Mouse (Mus musculus): ENCODE results near the gene Syn3. TPM values are rescaled to one million over a fixed set of nuclear protein-coding genes. Genes with fewer than 3 reads are reported as not detected.

The Syn3 gene
- polyA plus RNA-seq, 1 experiment from 2014 or later = 2.6 TPM

DNA sequence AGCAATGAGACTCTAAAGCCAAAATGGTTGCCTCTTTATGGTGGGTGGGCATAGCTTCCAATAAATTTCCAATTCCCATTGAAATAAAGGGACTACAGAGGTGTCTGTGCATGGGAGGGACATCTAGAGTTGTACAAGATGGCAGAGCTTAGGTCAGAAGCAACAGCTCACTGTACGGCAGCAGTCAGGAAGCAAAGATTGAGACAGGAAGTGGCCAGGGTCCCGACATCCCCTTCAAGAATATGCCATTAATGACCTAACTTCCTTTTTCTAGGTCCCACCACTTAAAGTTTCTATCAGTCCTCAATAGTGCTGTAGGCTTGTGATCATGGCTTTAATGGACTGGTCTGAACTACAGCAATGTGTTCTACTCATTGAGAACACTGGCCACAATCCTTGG is 330.6 kb downstream of the Syn3 start:
- H3K36me3 ChIP-seq = no peaks in the 10 kb centered on the region
- no peak overlapping the region for H3K4me3 ChIP-seq (replicated peaks)
- no peak for ATAC-seq (ENCODE audit: insufficient number of reproducible peaks, low FRiP score, low TSS enrichment, low read depth)
- no peaks in the 10 kb centered on the region for H3K27me3 ChIP-seq
- no peak overlapping the region for H3K27ac ChIP-seq (replicated peaks)
- H3K9ac ChIP-seq = no peak overlapping the region
- no peak overlapping the region for H3K4me2 ChIP-seq (replicated peaks)
- WGBS = 96% methylated on average over 2 of the region's 2 CpGs
- H3K9me3 ChIP-seq (replicated peaks) = no peaks in the 10 kb centered on the region
- H3K4me1 ChIP-seq = peaks cover 10% of the 10 kb centered on the region

DNA sequence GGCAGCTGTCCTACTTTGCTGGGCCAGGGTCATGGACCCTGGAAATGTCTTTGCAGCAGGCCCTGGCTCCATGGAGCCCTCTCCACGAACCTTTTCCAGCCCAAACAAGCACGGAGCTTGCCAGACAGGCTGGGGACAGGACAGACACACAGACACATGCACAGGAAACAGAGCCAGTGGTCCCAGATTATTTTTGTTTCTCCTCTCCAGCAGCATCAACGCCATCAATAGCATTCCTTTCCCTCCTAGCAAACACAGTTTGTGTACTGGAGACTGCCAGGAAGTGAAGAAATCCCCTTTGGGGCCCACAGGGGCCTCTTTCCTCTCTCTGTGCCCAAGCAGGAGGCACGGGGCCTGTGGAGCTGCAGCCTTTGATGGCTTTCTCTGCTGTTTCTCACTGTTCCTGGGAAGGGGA is 331.8 kb downstream of the Syn3 start:
- H3K4me3 ChIP-seq (replicated peaks) = no peak overlapping the region
- H3K36me3 ChIP-seq = no peaks in the 10 kb centered on the region
- WGBS = 4% methylated on average over 4 of the region's 4 CpGs
- no peak overlapping the region for H3K4me2 ChIP-seq (replicated peaks)
- ATAC-seq (ENCODE audit: insufficient number of reproducible peaks, low FRiP score, low TSS enrichment, low read depth) = no peak
- H3K27me3 ChIP-seq = no peaks in the 10 kb centered on the region
- no peaks in the 10 kb centered on the region for H3K9me3 ChIP-seq (replicated peaks)
- H3K27ac ChIP-seq (replicated peaks) = peak overlapping the region; percentile 45
- H3K9ac ChIP-seq = no peak overlapping the region
- peaks cover 10% of the 10 kb centered on the region for H3K4me1 ChIP-seq

DNA sequence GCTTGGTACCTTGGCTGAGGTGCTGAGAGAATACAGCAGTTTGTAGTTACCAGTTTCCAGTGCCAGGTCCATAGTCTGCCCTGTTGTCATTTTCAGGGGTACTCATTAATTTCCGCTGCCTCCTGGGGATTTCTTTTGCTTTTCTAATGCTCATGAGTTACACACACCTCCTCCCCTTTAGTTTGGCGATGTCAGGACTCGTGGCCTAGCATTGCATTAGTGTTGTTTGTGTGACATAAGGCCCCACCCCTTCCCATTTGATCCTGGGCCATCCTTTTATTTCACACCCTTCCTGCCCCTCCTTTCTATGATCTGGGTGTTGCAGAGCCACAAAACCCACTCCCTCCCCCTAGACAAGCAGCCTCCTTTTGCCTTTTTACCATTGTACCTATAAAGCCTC is 334.6 kb downstream of the Syn3 start:
- Histone ChIP-seq H3K9ac (no peak overlapping the region), H3K36me3 (no peaks in the 10 kb centered on the region), H3K9me3 (replicated peaks) (no peaks in the 10 kb centered on the region), H3K4me3 (replicated peaks) (no peak overlapping the region), H3K4me2 (replicated peaks) (no peak overlapping the region), H3K27ac (replicated peaks) (no peak overlapping the region), H3K27me3 (no peaks in the 10 kb centered on the region), H3K4me1 (peaks cover 10% of the 10 kb centered on the region)
- 60% methylated on average over 3 of the region's 3 CpGs for WGBS
- no peak for ATAC-seq (ENCODE audit: insufficient number of reproducible peaks, low FRiP score, low TSS enrichment, low read depth)

DNA sequence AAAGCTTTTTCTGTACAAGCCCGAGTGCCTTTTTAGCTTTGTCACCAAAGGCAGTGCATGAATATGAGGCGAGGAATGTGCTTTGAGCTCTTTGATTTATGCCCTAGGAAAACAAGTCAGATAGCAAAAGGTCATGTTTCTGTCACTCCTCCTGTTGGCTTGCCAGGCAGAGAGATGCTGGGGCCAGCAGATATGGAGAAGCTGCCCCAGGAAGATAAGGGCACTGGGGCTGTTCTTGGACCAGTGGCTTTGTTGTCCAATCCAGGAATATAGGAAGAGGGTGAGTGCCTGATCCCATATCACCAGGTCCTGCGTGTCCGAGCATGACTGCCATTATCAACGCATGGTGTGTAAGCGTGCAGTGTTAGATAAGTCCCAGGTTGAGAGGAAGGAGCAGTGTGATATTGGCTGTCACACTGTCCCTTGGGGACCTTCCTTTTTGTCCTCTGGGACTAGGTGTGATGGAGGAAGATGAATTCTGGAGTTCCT is 336.9 kb downstream of the Syn3 start:
- no peak for ATAC-seq (ENCODE audit: insufficient number of reproducible peaks, low FRiP score, low TSS enrichment, low read depth)
- Histone ChIP-seq H3K36me3 (no peaks in the 10 kb centered on the region), H3K4me3 (replicated peaks) (no peak overlapping the region), H3K27ac (replicated peaks) (no peak overlapping the region), H3K9me3 (replicated peaks) (no peaks in the 10 kb centered on the region), H3K9ac (no peak overlapping the region), H3K27me3 (no peaks in the 10 kb centered on the region), H3K4me1 (peaks cover 11% of the 10 kb centered on the region), H3K4me2 (replicated peaks) (no peak overlapping the region)
- 67% methylated on average over 6 of the region's 6 CpGs for WGBS

DNA sequence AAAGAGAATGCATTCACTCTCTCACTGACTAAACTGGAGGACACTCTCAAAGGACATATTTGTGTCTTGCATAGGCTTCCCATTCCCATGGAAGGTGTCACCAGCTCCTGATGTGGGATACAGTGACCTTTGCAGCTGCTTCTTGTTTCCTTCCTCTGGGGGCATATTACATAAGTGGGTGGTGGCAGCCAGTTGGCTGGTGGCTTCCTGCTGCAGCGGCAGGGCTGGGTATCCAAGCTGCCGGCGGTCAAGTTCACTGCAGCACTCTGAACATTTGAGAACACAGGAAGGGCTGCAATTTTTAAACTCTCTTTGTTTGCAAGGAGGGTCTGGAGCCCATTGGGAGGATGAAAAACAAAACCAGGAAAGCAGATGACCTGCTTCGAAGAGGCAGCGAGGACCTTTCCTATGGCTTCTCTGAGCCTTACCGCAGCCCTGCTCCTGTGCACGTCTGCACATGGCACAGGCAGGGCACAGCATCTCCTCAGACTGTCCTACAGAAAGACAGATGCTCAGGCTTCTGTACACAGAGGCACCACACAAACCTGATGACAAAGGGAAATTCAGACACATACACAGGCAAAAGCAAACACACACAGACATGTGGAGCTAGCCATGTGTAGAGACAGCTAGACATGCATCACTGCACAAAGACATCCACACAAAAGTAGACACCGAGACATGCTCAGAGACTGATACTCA is 340.3 kb downstream of the Syn3 start:
- Histone ChIP-seq H3K9ac (no peak overlapping the region), H3K4me3 (replicated peaks) (no peak overlapping the region), H3K27me3 (no peaks in the 10 kb centered on the region), H3K27ac (replicated peaks) (peak overlapping the region; percentile 77), H3K36me3 (no peaks in the 10 kb centered on the region), H3K9me3 (replicated peaks) (no peaks in the 10 kb centered on the region), H3K4me2 (replicated peaks) (no peak overlapping the region), H3K4me1 (peaks cover 9% of the 10 kb centered on the region)
- ATAC-seq (ENCODE audit: insufficient number of reproducible peaks, low FRiP score, low TSS enrichment, low read depth) = no peak
- 47% methylated on average over 8 of the region's 8 CpGs for WGBS

DNA sequence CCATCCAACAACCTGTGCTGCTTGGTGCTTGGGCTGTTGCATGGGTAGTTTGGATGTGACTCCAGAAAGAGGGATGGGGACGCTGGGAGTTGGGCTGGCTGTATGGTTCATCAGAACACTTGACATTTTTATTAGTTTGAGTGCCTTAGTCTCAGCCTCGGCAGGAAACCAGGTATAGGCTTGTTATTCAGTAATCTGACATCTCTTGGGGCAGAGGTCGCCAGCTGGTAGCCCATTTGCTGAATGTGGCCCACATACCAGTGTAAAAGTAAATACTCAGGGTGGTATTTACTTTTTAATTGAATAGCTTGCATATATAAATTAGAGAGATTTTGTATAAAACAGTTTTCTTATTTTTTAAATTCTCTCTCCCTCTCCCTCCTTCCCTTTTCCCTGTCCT is 343.4 kb downstream of the Syn3 start:
- no peaks in the 10 kb centered on the region for H3K36me3 ChIP-seq
- no peak for ATAC-seq (ENCODE audit: insufficient number of reproducible peaks, low FRiP score, low TSS enrichment, low read depth)
- no peaks in the 10 kb centered on the region for H3K27me3 ChIP-seq
- no peak overlapping the region for H3K4me2 ChIP-seq (replicated peaks)
- H3K4me1 ChIP-seq = peaks cover 14% of the 10 kb centered on the region
- WGBS = 71% methylated on average over 3 of the region's 3 CpGs
- H3K9me3 ChIP-seq (replicated peaks) = no peaks in the 10 kb centered on the region
- no peak overlapping the region for H3K9ac ChIP-seq
- H3K4me3 ChIP-seq (replicated peaks) = no peak overlapping the region
- H3K27ac ChIP-seq (replicated peaks) = no peak overlapping the region

DNA sequence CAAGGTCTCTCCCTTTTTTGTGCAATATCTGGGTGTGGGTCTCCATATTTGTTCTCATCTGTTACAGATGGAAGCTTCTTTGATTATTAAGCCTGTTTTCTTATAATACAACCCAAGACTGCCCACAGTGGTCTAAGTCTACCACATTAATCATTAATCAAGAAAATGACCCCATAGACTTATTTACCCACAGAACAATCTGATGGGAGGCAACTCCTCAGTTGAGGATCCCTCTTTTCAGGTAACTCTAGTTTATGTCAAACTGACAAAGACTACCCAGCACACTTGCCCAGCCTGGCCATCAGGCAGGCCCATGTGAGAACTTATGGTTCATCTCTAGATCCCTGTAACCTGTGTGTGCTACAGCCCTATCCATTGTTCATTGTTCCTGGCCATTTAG is 345.5 kb downstream of the Syn3 start:
- ATAC-seq (ENCODE audit: insufficient number of reproducible peaks, low FRiP score, low TSS enrichment, low read depth) = no peak
- Histone ChIP-seq H3K4me1 (peaks cover 8% of the 10 kb centered on the region), H3K4me2 (replicated peaks) (no peak overlapping the region), H3K9ac (no peak overlapping the region), H3K4me3 (replicated peaks) (no peak overlapping the region), H3K9me3 (replicated peaks) (no peaks in the 10 kb centered on the region), H3K27me3 (no peaks in the 10 kb centered on the region), H3K27ac (replicated peaks) (no peak overlapping the region), H3K36me3 (no peaks in the 10 kb centered on the region)

DNA sequence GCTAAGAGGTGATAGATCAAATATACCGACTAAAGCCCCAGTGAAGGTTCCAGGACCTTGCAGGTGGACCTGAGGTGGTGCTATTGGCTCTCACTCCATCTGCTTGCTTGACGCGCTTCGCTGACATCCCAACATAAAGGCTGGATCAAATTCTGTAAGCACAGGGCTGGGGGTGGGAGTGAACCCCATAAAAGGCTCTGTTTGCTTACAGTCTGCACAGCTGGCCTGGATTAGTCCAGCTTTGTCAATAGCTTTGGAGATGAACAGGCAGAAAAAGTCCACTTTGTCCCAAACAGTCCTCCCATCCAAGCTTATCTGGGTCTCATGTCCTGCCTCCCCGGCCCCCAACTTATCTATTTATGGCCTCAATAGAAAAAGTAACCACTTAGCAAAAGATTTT is 347.3 kb downstream of the Syn3 start:
- no peak for ATAC-seq (ENCODE audit: insufficient number of reproducible peaks, low FRiP score, low TSS enrichment, low read depth)
- H3K9me3 ChIP-seq (replicated peaks) = no peaks in the 10 kb centered on the region
- 53% methylated on average over 5 of the region's 5 CpGs for whole genome bisulfite sequencing
- H3K4me3 ChIP-seq (replicated peaks) = no peak overlapping the region
- H3K4me1 ChIP-seq = peaks cover 12% of the 10 kb centered on the region
- no peaks in the 10 kb centered on the region for H3K36me3 ChIP-seq
- no peaks in the 10 kb centered on the region for H3K27me3 ChIP-seq
- H3K4me2 ChIP-seq (replicated peaks) = no peak overlapping the region
- H3K27ac ChIP-seq (replicated peaks) = no peak overlapping the region
- no peak overlapping the region for H3K9ac ChIP-seq

DNA sequence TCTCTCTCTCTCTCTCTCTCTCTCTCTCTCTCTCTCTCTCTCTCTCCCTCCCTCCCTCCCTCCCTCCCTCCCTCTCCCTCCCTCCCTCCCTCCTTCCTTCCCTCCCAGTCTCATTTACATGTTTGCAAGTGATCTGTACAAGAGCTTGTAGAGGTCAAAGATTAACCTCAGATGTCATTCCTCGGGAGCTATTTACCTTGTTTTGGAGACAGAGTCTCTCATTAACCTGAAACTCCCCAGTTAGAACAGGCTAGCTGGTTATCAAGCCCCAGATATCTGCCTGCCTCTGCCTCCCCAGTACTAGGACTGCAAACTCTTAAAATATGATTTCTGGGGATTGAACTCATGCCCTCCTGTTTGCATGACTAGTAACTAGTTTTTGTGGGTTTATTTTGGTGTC is 348.6 kb downstream of the Syn3 start:
- H3K9ac ChIP-seq = no peak overlapping the region
- H3K36me3 ChIP-seq = no peaks in the 10 kb centered on the region
- H3K27ac ChIP-seq (replicated peaks) = no peak overlapping the region
- H3K27me3 ChIP-seq = no peaks in the 10 kb centered on the region
- no peaks in the 10 kb centered on the region for H3K9me3 ChIP-seq (replicated peaks)
- WGBS = 42% methylated on average over 1 of the region's 1 CpGs
- H3K4me2 ChIP-seq (replicated peaks) = no peak overlapping the region
- no peak overlapping the region for H3K4me3 ChIP-seq (replicated peaks)
- H3K4me1 ChIP-seq = peaks cover 12% of the 10 kb centered on the region
- ATAC-seq (ENCODE audit: insufficient number of reproducible peaks, low FRiP score, low TSS enrichment, low read depth) = no peak

DNA sequence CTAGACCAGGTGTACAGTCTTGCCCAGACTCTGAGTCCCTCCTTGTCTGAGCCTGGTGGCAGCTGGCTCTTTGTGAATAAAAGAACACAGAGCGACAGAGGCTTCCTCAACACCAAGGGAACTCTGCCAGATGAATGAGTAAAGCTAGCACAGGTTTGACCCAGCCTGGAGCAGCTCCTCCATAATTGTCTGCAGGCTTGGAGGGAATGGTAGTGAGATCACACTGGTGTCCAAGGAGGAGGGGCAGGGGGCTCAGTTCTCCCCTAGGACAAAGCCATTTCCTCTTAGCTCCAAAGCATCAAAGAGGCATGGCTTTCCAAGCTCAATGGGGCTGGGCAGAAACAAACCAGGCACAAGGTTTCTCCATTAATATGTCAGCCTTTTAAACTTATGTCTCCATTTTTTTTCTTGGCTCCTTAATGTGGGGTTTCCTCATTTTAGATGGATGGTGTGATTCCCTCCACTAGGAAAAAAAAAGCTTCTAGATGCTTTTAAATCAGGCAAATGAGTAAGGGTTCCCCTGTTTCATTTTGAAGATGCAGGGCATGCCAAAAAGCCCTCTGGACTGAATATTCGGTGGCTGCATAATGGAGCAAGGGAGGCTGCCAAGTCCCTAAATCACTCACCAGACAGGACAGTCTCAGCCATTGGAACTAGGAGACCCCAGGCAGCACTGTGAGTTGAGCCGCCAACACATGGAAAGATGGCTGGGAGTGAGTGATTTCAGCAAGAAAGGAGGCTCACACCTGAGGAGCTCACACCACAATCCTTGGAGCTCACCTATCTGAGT is 349.5 kb downstream of the Syn3 start:
- H3K4me1 ChIP-seq = peaks cover 12% of the 10 kb centered on the region
- no peak; the same call in 1 of the 2 replicates for ATAC-seq (ENCODE audit: insufficient number of reproducible peaks, low FRiP score, low TSS enrichment, low read depth)
- no peak overlapping the region for H3K9ac ChIP-seq
- 52% methylated on average over 3 of the region's 3 CpGs for WGBS
- no peak overlapping the region for H3K27ac ChIP-seq (replicated peaks)
- H3K36me3 ChIP-seq = no peaks in the 10 kb centered on the region
- no peaks in the 10 kb centered on the region for H3K9me3 ChIP-seq (replicated peaks)
- H3K27me3 ChIP-seq = no peaks in the 10 kb centered on the region
- H3K4me2 ChIP-seq (replicated peaks) = no peak overlapping the region
- no peak overlapping the region for H3K4me3 ChIP-seq (replicated peaks)

DNA sequence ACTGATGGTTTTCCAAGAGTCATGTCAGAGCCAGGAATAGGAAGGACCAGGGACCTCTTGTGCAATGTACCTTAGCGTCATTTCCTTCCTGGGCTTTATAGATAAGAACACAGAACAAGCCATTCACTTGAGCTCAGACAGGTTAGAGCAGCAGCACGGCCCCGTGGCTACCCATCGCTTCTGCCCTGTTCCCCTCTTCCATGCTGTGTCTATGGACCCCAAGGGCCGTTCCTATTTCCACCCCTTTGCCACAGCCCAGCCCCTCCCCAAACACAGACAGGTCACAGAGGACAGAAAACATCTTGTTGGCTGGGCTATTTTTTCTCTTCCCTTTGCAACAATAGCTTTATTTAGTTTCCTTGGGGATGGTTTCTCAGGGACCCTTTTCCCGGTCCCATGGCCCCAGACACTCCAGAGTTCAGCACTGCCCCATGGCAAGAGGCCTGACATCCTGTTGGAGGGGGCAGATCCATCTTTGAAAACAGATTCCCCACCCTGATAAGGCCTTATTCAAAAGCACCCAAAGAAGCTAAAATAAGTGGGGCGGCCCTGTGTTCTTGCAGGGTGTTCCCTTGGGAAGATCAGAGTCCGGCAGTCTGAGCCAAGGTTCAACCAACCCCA is 359.5 kb downstream of the Syn3 start:
- no peak for ATAC-seq (ENCODE audit: insufficient number of reproducible peaks, low FRiP score, low TSS enrichment, low read depth)
- Histone ChIP-seq H3K36me3 (no peaks in the 10 kb centered on the region), H3K27me3 (no peaks in the 10 kb centered on the region), H3K4me3 (replicated peaks) (no peak overlapping the region), H3K4me2 (replicated peaks) (no peak overlapping the region), H3K9ac (no peak overlapping the region), H3K4me1 (0 out of 2 replicates have a peak, but pooled peaks cover 3% of the 10 kb centered on the region), H3K9me3 (replicated peaks) (no peaks in the 10 kb centered on the region), H3K27ac (replicated peaks) (no peak overlapping the region)
- 54% methylated on average over 8 of the region's 8 CpGs for WGBS
